Mouse (Mus musculus) kidney, adult 2 months (tissue): ENCODE data around the gene Nrp1. TPM values are rescaled to one million over a fixed set of nuclear protein-coding genes. Genes with fewer than 3 reads are reported as not detected.
A peak's percentile ranks its signal among the peaks of the same experiment; 100 is the strongest.

ENCODE experiments used
- DNase-seq: peaks from one replicate; pipeline ENCODE4 v3.0.0; 2021
- H3K27ac ChIP-seq: fragments of 200-500 bp; 2 replicates; pipeline ENCODE4 v1.5.1; 2012; ENCODE audit warnings: low read depth, low read length, control low read depth, inconsistent platforms; ENCODE audit not compliant: insufficient read depth
- H3K27me3 ChIP-seq: fragments of 200-500 bp; replicated peaks from 2 replicates; pipeline ENCODE4 v1.6.1; 2012; ENCODE audit warnings: mild to moderate bottlenecking, moderate library complexity, low read length, inconsistent platforms; ENCODE audit not compliant: control insufficient read depth, insufficient read depth
- H3K36me3 ChIP-seq: fragments of 200-500 bp; 2 replicates; pipeline ENCODE4 v1.6.1; 2012; ENCODE audit warnings: mild to moderate bottlenecking, moderate library complexity, low read length, inconsistent platforms; ENCODE audit not compliant: control insufficient read depth, insufficient read depth
- H3K4me1 ChIP-seq: fragments of 200-500 bp; 2 replicates; pipeline ENCODE4 v1.6.1; 2011; ENCODE audit warnings: low read length; ENCODE audit not compliant: control insufficient read depth, insufficient read depth
- H3K4me3 ChIP-seq: fragments of 200-500 bp; 2 replicates; pipeline ENCODE4 v1.5.1; 2011; ENCODE audit warnings: mild to moderate bottlenecking, low read depth, low read length, control low read depth; ENCODE audit not compliant: insufficient read depth
- CTCF ChIP-seq: fragments of 200-500 bp; conservative IDR thresholded peaks from 2 replicates; pipeline ENCODE4 v1.5.1; 2011; ENCODE audit warnings: low read depth, mild to moderate bottlenecking, control low read depth, low read length, moderate library complexity, mixed read lengths; ENCODE audit not compliant: insufficient read depth, insufficient read length
- POLR2A ChIP-seq: fragments of 200-500 bp; IDR thresholded peaks from one replicate; pipeline ENCODE4 v1.6.1; 2011; ENCODE audit warnings: low read depth, low read length, control low read depth
- WGBS: fragments of 180-500 bp; shearing (Covaris S2); methylation state at CpG from one replicate; pipeline ENCODE4 v1.1.7; 2018; 5-methylcytosine and 5-hydroxymethylcytosine counted together
- polyA plus RNA-seq: library from polyadenylated mRNA; depleted of rRNA; stranded (reverse); fragments of >200 nt; gene quantifications from 2 replicates; pipeline ENCODE4 v1.2.3, GENCODE M21; 2012

Gene Nrp1
- polyA plus RNA-seq, 1 experiment = 54.3 TPM

- 44% methylated on average over 4 of the region's 4 CpGs for WGBS
- Histone ChIP-seq H3K27ac (no peak overlapping the region; the same call in 1 of the 2 replicates), H3K27me3 (no peaks in the 10 kb centered on the region), H3K4me1 (peaks cover 13% of the 10 kb centered on the region; the same call in 1 of the 2 replicates), H3K36me3 (no peaks in the 10 kb centered on the region; the same call in none of the 2 replicates), H3K4me3 (no peak overlapping the region)
- TF ChIP-seq CTCF = no peak
- TF ChIP-seq POLR2A = no peak
- DNase-seq = no peak
Measured at GRCm38 (mm10) chr8:128464056-128464623, 105.7 kb downstream of the Nrp1 start.

GRCm38 (mm10) chr8:128465553-128465952 is 107.1 kb downstream of the Nrp1 start:
- Histone ChIP-seq H3K4me3 (no peak overlapping the region), H3K27me3 (no peaks in the 10 kb centered on the region), H3K4me1 (peaks cover 13% of the 10 kb centered on the region; the same call in 1 of the 2 replicates), H3K36me3 (no peaks in the 10 kb centered on the region; the same call in none of the 2 replicates), H3K27ac (peak overlapping the region; percentile 28; the same call in 1 of the 2 replicates)
- no peak for TF ChIP-seq CTCF
- TF ChIP-seq POLR2A = no peak
- WGBS = 71% methylated on average over 2 of the region's 2 CpGs
- DNase-seq = no peak

- Histone ChIP-seq H3K27ac (no peak overlapping the region), H3K4me3 (no peak overlapping the region), H3K27me3 (no peaks in the 10 kb centered on the region), H3K36me3 (no peaks in the 10 kb centered on the region; the same call in none of the 2 replicates), H3K4me1 (peaks cover 10% of the 10 kb centered on the region; the same call in 1 of the 2 replicates)
- no peak for DNase-seq
- WGBS = 68% methylated on average over 4 of the region's 4 CpGs
- TF ChIP-seq CTCF (no peak), POLR2A (no peak)
Measured at GRCm38 (mm10) chr8:128466681-128467430, 108.5 kb downstream of the Nrp1 start.

- Histone ChIP-seq H3K27me3 (no peaks in the 10 kb centered on the region), H3K27ac (no peak overlapping the region), H3K4me3 (no peak overlapping the region), H3K36me3 (no peaks in the 10 kb centered on the region; the same call in none of the 2 replicates), H3K4me1 (peaks cover 4% of the 10 kb centered on the region; the same call in 1 of the 2 replicates)
- no peak for DNase-seq
- TF ChIP-seq POLR2A = no peak
- no peak for TF ChIP-seq CTCF
- WGBS = 45% methylated on average over 2 of the region's 2 CpGs
Measured at GRCm38 (mm10) chr8:128470097-128470496, 111.7 kb downstream of the Nrp1 start.

GRCm38 (mm10) chr8:128471186-128471585 is 112.8 kb downstream of the Nrp1 start:
- no peak for TF ChIP-seq POLR2A
- TF ChIP-seq CTCF = no peak
- no peak overlapping the region for H3K27ac ChIP-seq
- H3K4me1 ChIP-seq = no peaks in the 10 kb centered on the region
- no peaks in the 10 kb centered on the region for H3K27me3 ChIP-seq
- no peak overlapping the region for H3K4me3 ChIP-seq
- 85% methylated on average over 2 of the region's 2 CpGs for WGBS
- no peak for DNase-seq
- H3K36me3 ChIP-seq = peaks cover 2% of the 10 kb centered on the region

- H3K36me3 ChIP-seq = peaks cover 2% of the 10 kb centered on the region
Measured at GRCm38 (mm10) chr8:128472871-128473270, 114.5 kb downstream of the Nrp1 start.

More at GRCm38 (mm10) chr8:128472871-128473270, 114.5 kb downstream of the Nrp1 start:
- 69% methylated on average over 2 of the region's 2 CpGs for WGBS
- H3K4me1 ChIP-seq = no peaks in the 10 kb centered on the region
- H3K27ac ChIP-seq = no peak overlapping the region
- H3K27me3 ChIP-seq = no peaks in the 10 kb centered on the region
- no peak for DNase-seq
- no peak for TF ChIP-seq CTCF
- no peak for TF ChIP-seq POLR2A
- H3K4me3 ChIP-seq = no peak overlapping the region
